Mouse (Mus musculus): Measurements from ENCODE around the gene Pop7. TPM values are rescaled to one million over a fixed set of nuclear protein-coding genes. Genes with fewer than 3 reads are reported as not detected.
A peak's percentile ranks its signal among the peaks of the same experiment; 100 is the strongest.

Pop7 gene
- polyA plus RNA-seq, 1 experiment from 2014 or later: 52.7 TPM

DNA sequence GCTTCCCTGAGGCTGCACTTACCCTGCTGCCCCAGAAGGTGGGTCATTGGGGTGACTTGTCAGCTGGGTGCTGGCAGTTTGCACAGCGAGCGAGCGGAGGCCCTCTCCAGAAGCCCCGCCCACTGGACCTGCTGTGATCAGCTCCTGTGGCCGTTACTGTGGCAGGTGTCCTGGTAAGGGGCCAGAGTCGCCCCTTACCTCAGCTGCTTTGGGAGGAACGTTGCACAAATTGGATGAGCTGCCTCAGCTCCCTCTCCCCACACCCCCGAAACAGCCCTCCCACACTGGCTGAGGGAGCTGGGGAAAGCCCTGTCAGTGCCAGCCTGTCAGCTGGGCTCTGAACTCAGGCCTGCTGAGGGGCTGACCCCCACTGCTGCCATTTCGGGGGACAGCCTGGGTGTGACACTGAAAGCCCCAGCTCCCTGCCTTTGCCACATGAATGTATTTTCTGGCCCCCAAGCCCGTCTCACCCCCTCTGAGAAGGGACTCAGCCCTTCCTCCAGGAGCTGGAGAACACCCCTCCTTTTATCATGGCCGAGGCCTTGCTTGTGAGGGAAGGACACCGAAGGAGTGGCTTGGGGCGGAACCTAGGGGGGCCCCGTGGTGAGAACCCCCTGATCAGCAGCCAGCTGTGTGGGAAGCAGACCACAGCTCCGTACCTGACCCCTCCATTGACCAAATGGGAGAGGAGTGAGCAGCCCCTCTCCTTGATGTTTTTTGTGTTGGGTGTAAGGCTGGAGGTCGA lies 24.0 kb upstream of the Pop7 start:
- Histone ChIP-seq H3K4me1 (replicated peaks) (peaks cover 37% of the 10 kb centered on the region), H3K27me3 (no peaks in the 10 kb centered on the region), H3K36me3 (peaks cover 86% of the 10 kb centered on the region), H3K27ac (peak overlapping the region; percentile 50), H3K9me3 (no peaks in the 10 kb centered on the region), H3K4me3 (replicated peaks) (no peak overlapping the region), H3K4me2 (no peak overlapping the region), H3K9ac (replicated peaks) (no peak overlapping the region)
- no peak for ATAC-seq (ENCODE audit: insufficient number of reproducible peaks, insufficient read depth, low FRiP score, low TSS enrichment, low read depth)
- 55% methylated on average over 16 of the region's 16 CpGs for WGBS

DNA sequence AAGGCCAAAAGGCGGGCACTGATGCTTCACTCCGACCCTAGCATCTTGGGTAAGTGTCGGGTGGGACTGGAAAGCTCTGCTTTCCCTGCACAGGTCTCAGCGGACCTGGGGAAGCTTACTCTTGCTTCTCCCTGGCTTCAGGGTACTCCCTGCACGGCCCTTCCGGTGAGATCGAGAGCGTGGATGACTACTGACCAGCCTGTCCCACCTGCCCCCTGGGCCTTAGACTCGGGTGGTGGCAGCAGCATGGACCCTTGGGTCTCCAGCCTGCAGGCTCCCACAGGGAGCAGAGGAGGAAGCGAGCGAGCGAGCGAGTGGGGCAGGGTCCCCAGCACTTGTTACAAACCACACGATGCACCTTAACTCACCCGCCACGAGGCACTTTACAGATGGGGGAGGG lies 23.2 kb upstream of the Pop7 start:
- peaks cover 35% of the 10 kb centered on the region for H3K4me1 ChIP-seq (replicated peaks)
- 74% methylated on average over 16 of the region's 16 CpGs for WGBS
- H3K4me3 ChIP-seq (replicated peaks): 0 out of 2 replicates have a peak overlapping the region, but pooled peaks have one; percentile 1
- H3K27me3 ChIP-seq: no peaks in the 10 kb centered on the region
- ATAC-seq (ENCODE audit: insufficient number of reproducible peaks, insufficient read depth, low FRiP score, low TSS enrichment, low read depth): no peak
- peaks cover 94% of the 10 kb centered on the region for H3K36me3 ChIP-seq
- H3K27ac ChIP-seq: peak overlapping the region; percentile 50; the same call in 1 of the 2 replicates
- H3K9me3 ChIP-seq: no peaks in the 10 kb centered on the region
- 0 out of 2 replicates have a peak overlapping the region, but pooled peaks have one; percentile 18 for H3K9ac ChIP-seq (replicated peaks)
- H3K4me2 ChIP-seq: no peak overlapping the region

- H3K27ac ChIP-seq: peak overlapping the region; percentile 41; the same call in 1 of the 2 replicates
- H3K36me3 ChIP-seq: peaks cover 96% of the 10 kb centered on the region
- H3K4me3 ChIP-seq (replicated peaks): no peak overlapping the region
- H3K9ac ChIP-seq (replicated peaks): no peak overlapping the region; the same call in 1 of the 2 replicates
- no peaks in the 10 kb centered on the region for H3K9me3 ChIP-seq
- 89% methylated on average over 13 of the region's 13 CpGs for WGBS
- no peak overlapping the region for H3K4me2 ChIP-seq
- H3K4me1 ChIP-seq (replicated peaks): peaks cover 27% of the 10 kb centered on the region
- ATAC-seq (ENCODE audit: insufficient number of reproducible peaks, insufficient read depth, low FRiP score, low TSS enrichment, low read depth): no peak
- no peaks in the 10 kb centered on the region for H3K27me3 ChIP-seq
Observed at GRCm38 (mm10) chr5:137524671-137525070, 22.4 kb upstream of the Pop7 start.

DNA sequence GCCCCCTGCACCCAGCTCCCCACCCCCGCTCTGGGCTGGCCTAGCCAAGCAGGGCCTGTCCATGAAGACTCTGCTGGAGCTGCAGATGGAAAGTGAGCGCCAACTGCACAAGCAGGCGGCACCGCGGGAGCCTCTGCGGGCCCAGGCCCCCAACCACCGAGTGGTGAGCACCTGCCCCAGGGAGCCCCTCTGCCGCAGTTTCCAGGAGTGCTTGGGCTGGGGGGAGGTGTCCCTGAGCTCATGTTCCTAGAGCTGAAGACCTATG lies 21.9 kb upstream of the Pop7 start:
- H3K36me3 ChIP-seq: peaks cover 96% of the 10 kb centered on the region
- no peak overlapping the region for H3K4me3 ChIP-seq (replicated peaks)
- no peak overlapping the region; the same call in 1 of the 2 replicates for H3K9ac ChIP-seq (replicated peaks)
- H3K4me2 ChIP-seq: no peak overlapping the region
- H3K4me1 ChIP-seq (replicated peaks): peaks cover 25% of the 10 kb centered on the region
- no peaks in the 10 kb centered on the region for H3K9me3 ChIP-seq
- no peaks in the 10 kb centered on the region for H3K27me3 ChIP-seq
- 93% methylated on average over 8 of the region's 8 CpGs for WGBS
- H3K27ac ChIP-seq: no peak overlapping the region
- no peak for ATAC-seq (ENCODE audit: insufficient number of reproducible peaks, insufficient read depth, low FRiP score, low TSS enrichment, low read depth)

- Histone ChIP-seq H3K4me3 (replicated peaks) (no peak overlapping the region), H3K9ac (replicated peaks) (no peak overlapping the region; the same call in 1 of the 2 replicates), H3K36me3 (peaks cover 96% of the 10 kb centered on the region), H3K4me2 (no peak overlapping the region), H3K9me3 (no peaks in the 10 kb centered on the region), H3K4me1 (replicated peaks) (peaks cover 25% of the 10 kb centered on the region), H3K27me3 (no peaks in the 10 kb centered on the region), H3K27ac (no peak overlapping the region)
- WGBS: 82% methylated on average over 25 of the region's 25 CpGs
- ATAC-seq (ENCODE audit: insufficient number of reproducible peaks, insufficient read depth, low FRiP score, low TSS enrichment, low read depth): no peak
Observed at GRCm38 (mm10) chr5:137523396-137524250, 21.3 kb upstream of the Pop7 start.

DNA sequence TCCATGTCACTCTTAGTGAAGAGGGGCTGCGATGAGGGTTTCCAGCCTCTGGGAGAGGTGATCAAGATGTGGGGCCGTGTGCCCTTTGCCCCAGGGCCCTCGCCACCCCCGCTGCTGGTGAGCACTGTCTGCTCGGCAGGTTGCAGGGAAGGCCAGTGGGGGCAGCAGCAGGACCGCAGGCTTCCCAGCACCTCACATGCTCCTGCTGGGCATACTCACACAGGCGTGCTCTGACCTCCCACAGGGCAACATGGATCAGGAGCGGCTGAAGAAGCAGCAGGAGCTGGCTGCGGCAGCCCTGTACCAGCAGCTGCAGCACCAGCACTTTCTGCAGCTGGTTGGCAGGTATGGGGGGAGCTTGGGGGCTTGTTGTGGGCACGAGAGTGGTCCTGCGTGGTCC lies 20.4 kb upstream of the Pop7 start:
- H3K36me3 ChIP-seq: peaks cover 96% of the 10 kb centered on the region
- ATAC-seq (ENCODE audit: insufficient number of reproducible peaks, insufficient read depth, low FRiP score, low TSS enrichment, low read depth): no peak

GRCm38 (mm10) chr5:137521861-137522260 lies 19.5 kb upstream of the Pop7 start:
- Histone ChIP-seq H3K9me3 (no peaks in the 10 kb centered on the region), H3K4me1 (replicated peaks) (peaks cover 15% of the 10 kb centered on the region), H3K4me2 (no peak overlapping the region), H3K27me3 (no peaks in the 10 kb centered on the region), H3K27ac (no peak overlapping the region), H3K36me3 (peaks cover 98% of the 10 kb centered on the region), H3K4me3 (replicated peaks) (no peak overlapping the region), H3K9ac (replicated peaks) (no peak overlapping the region)
- WGBS: 78% methylated on average over 9 of the region's 9 CpGs
- ATAC-seq (ENCODE audit: insufficient number of reproducible peaks, insufficient read depth, low FRiP score, low TSS enrichment, low read depth): no peak

More for the DNA sequence above, 20.4 kb upstream of the Pop7 start:
- H3K4me1 ChIP-seq (replicated peaks): peaks cover 20% of the 10 kb centered on the region
- H3K9ac ChIP-seq (replicated peaks): no peak overlapping the region
- no peaks in the 10 kb centered on the region for H3K27me3 ChIP-seq
- no peak overlapping the region for H3K4me3 ChIP-seq (replicated peaks)
- H3K4me2 ChIP-seq: no peak overlapping the region
- 77% methylated on average over 11 of the region's 11 CpGs for WGBS
- no peak overlapping the region for H3K27ac ChIP-seq
- no peaks in the 10 kb centered on the region for H3K9me3 ChIP-seq

GRCm38 (mm10) chr5:137519691-137520550 lies 17.6 kb upstream of the Pop7 start:
- H3K9me3 ChIP-seq: no peaks in the 10 kb centered on the region
- ATAC-seq (ENCODE audit: insufficient number of reproducible peaks, insufficient read depth, low FRiP score, low TSS enrichment, low read depth): no peak
- 89% methylated on average over 27 of the region's 27 CpGs for WGBS

GRCm38 (mm10) chr5:137518436-137518835 lies 16.1 kb upstream of the Pop7 start, which contains the start of gene Gigyf1:
TSS of gene Gigyf1 (plus strand) at chr5:137518548.
- H3K4me3 ChIP-seq (replicated peaks): no peak within 1 kb of the TSS
- 77% methylated on average over 5 of the region's 5 CpGs for WGBS
- ATAC-seq (ENCODE audit: insufficient number of reproducible peaks, insufficient read depth, low FRiP score, low TSS enrichment, low read depth): no peak
- no peaks in the 10 kb centered on the region for H3K27me3 ChIP-seq
- peaks cover 10% of the 10 kb centered on the region for H3K4me1 ChIP-seq (replicated peaks)
- no peaks in the 10 kb centered on the region for H3K9me3 ChIP-seq
- H3K4me2 ChIP-seq: no peak within 1 kb of the TSS
- H3K9ac ChIP-seq (replicated peaks): no peak within 1 kb of the TSS
- no peak within 1 kb of the TSS for H3K27ac ChIP-seq
- peaks cover 85% of the 10 kb centered on the region for H3K36me3 ChIP-seq

More at GRCm38 (mm10) chr5:137519691-137520550, 17.6 kb upstream of the Pop7 start:
- H3K27me3 ChIP-seq: no peaks in the 10 kb centered on the region
- no peak overlapping the region for H3K27ac ChIP-seq
- no peak overlapping the region for H3K4me2 ChIP-seq
- peaks cover 86% of the 10 kb centered on the region for H3K36me3 ChIP-seq
- no peak overlapping the region for H3K4me3 ChIP-seq (replicated peaks)
- H3K9ac ChIP-seq (replicated peaks): peak overlapping the region; percentile 23; the same call in 1 of the 2 replicates
- no peaks in the 10 kb centered on the region for H3K4me1 ChIP-seq (replicated peaks)

GRCm38 (mm10) chr5:137514811-137515210 lies 12.5 kb upstream of the Pop7 start:
- H3K4me1 ChIP-seq (replicated peaks): peaks cover 34% of the 10 kb centered on the region
- H3K9me3 ChIP-seq: no peaks in the 10 kb centered on the region
- no peaks in the 10 kb centered on the region for H3K27me3 ChIP-seq
- H3K9ac ChIP-seq (replicated peaks): no peak overlapping the region
- ATAC-seq (ENCODE audit: insufficient number of reproducible peaks, insufficient read depth, low FRiP score, low TSS enrichment, low read depth): no peak
- no peak overlapping the region for H3K4me2 ChIP-seq
- 90% methylated on average over 3 of the region's 3 CpGs for WGBS
- H3K27ac ChIP-seq: no peak overlapping the region
- H3K4me3 ChIP-seq (replicated peaks): no peak overlapping the region
- peaks cover 49% of the 10 kb centered on the region for H3K36me3 ChIP-seq

All from limb, embryonic 12.5 days (tissue).